Mouse (Mus musculus) MEL (cell line): ENCODE results near the gene Atrip. TPM values are rescaled to one million over a fixed set of nuclear protein-coding genes. Genes with fewer than 3 reads are reported as not detected.

Source experiments
- DNase-seq: peaks from one replicate; pipeline ENCODE4 v3.0.0; 2011; ENCODE audit warnings: low read depth, low spot score
- H3K27ac ChIP-seq: 2 replicates; pipeline ENCODE4 v1.5.1; 2012; ENCODE audit warnings: low read depth, mild to moderate bottlenecking, control low read depth, low read length, moderate library complexity; ENCODE audit not compliant: control insufficient read depth
- H3K27me3 ChIP-seq, 2 experiments: fragments of 150-350 bp in 1 of 2; sonication (generic) in 1 of 2; 2 replicates each; pipeline ENCODE4 v1.6.1; 2012; ENCODE audit warnings: low read length in 2 of 2, mild to moderate bottlenecking in 2 of 2, improper control_type of control experiment in 1 of 2, moderate library complexity in 1 of 2; ENCODE audit not compliant: insufficient read depth in 2 of 2, control insufficient read depth in 1 of 2
- H3K36me3 ChIP-seq, 2 experiments: 2 replicates each; pipeline ENCODE4 v1.6.1; 2012 to 2014; ENCODE audit warnings: low read length in 2 of 2, improper control_type of control experiment in 1 of 2, inconsistent platforms in 1 of 2, mild to moderate bottlenecking in 1 of 2; ENCODE audit not compliant: insufficient read depth in 2 of 2, control insufficient read depth in 1 of 2
- H3K4me1 ChIP-seq, 2 experiments: fragments of 150-350 bp in 1 of 2; sonication (generic) in 1 of 2; 2 replicates each; pipeline ENCODE4 v1.6.1; 2012; ENCODE audit warnings: low read length in 2 of 2, improper control_type of control experiment in 1 of 2, mild to moderate bottlenecking in 1 of 2; ENCODE audit not compliant: insufficient read depth in 2 of 2, control insufficient read depth in 1 of 2
- H3K4me3 ChIP-seq, 2 experiments: fragments of 150-350 bp in 1 of 2; sonication (generic) in 1 of 2; 2 replicates each; pipeline ENCODE4 v1.5.1; 2012; ENCODE audit warnings: low read depth in 2 of 2, low read length in 2 of 2, mild to moderate bottlenecking in 2 of 2, moderate library complexity in 2 of 2, control low read depth in 1 of 2, improper control_type of control experiment in 1 of 2; ENCODE audit not compliant: control insufficient read depth in 1 of 2, insufficient read depth in 1 of 2
- H3K79me2 ChIP-seq: 2 replicates; pipeline ENCODE4 v1.6.1; 2012; ENCODE audit warnings: mild to moderate bottlenecking, low read length, moderate library complexity; ENCODE audit not compliant: control insufficient read depth, poor library complexity, insufficient read depth
- H3K9ac ChIP-seq: 2 replicates; pipeline ENCODE4 v1.6.1; 2012; ENCODE audit warnings: low read depth, mild to moderate bottlenecking, control low read depth, low read length, moderate library complexity; ENCODE audit not compliant: control insufficient read depth, poor library complexity, severe bottlenecking
- H3K9me3 ChIP-seq: fragments of 150-350 bp; sonication (generic); replicated peaks from 2 replicates; pipeline ENCODE4 v1.6.1; 2012; ENCODE audit warnings: mild to moderate bottlenecking, low read length, improper control_type of control experiment, moderate library complexity; ENCODE audit not compliant: insufficient read depth
- CHD1 ChIP-seq: IDR thresholded peaks from 2 replicates; pipeline ENCODE4 v1.6.1; 2012; ENCODE audit warnings: low read depth, mild to moderate bottlenecking, inconsistent platforms, low read length, improper control_type of control experiment
- E2F4 ChIP-seq: IDR thresholded peaks from 2 replicates; pipeline ENCODE4 v1.6.1; 2011; ENCODE audit warnings: low read depth, low read length, improper control_type of control experiment, borderline replicate concordance
- ETS1 ChIP-seq: IDR thresholded peaks from 2 replicates; pipeline ENCODE4 v1.6.1; 2012; ENCODE audit warnings: low read depth, mild to moderate bottlenecking, inconsistent platforms, low read length, improper control_type of control experiment, moderate library complexity
- GABPA ChIP-seq: IDR thresholded peaks from 2 replicates; pipeline ENCODE4 v1.6.1; 2012; ENCODE audit warnings: low read depth, mild to moderate bottlenecking, inconsistent platforms, low read length, improper control_type of control experiment, moderate library complexity
- HCFC1 ChIP-seq: IDR thresholded peaks from 2 replicates; pipeline ENCODE4 v1.6.1; 2012; ENCODE audit warnings: low read depth, mild to moderate bottlenecking, inconsistent platforms, low read length, improper control_type of control experiment, moderate library complexity
- JUND ChIP-seq: IDR thresholded peaks from 2 replicates; pipeline ENCODE4 v1.6.1; 2011; ENCODE audit warnings: low read depth, mild to moderate bottlenecking, improper control_type of control experiment, low read length
- KAT2A ChIP-seq: conservative IDR thresholded peaks from 2 replicates; pipeline ENCODE4 v1.6.1; 2012; ENCODE audit warnings: low read depth, low read length, improper control_type of control experiment, inconsistent platforms
- MAFK ChIP-seq: IDR thresholded peaks from 2 replicates; pipeline ENCODE4 v1.6.1; 2011; ENCODE audit warnings: low read depth, mild to moderate bottlenecking, low read length, improper control_type of control experiment, borderline replicate concordance
- MYB ChIP-seq: IDR thresholded peaks from 2 replicates; pipeline ENCODE4 v1.6.1; 2011; ENCODE audit warnings: mild to moderate bottlenecking, low read depth, low read length, improper control_type of control experiment
- POLR2A ChIP-seq, 2 experiments: IDR thresholded peaks; 2 replicates each; pipeline ENCODE4 v1.6.1; 2011 to 2012; ENCODE audit warnings: low read length in 2 of 2, mild to moderate bottlenecking in 2 of 2, control low read depth in 1 of 2, improper control_type of control experiment in 1 of 2, low read depth in 1 of 2, moderate library complexity in 1 of 2; ENCODE audit not compliant: control insufficient read depth in 1 of 2, insufficient read depth in 1 of 2, poor library complexity in 1 of 2
- RAD21 ChIP-seq: IDR thresholded peaks from 2 replicates; pipeline ENCODE4 v1.6.1; 2011; ENCODE audit warnings: mild to moderate bottlenecking, low read depth, low read length, improper control_type of control experiment
- SIN3A ChIP-seq: IDR thresholded peaks from 2 replicates; pipeline ENCODE4 v1.6.1; 2012; ENCODE audit warnings: low read length, improper control_type of control experiment, inconsistent platforms
- SMC3 ChIP-seq: IDR thresholded peaks from 2 replicates; pipeline ENCODE4 v1.6.1; 2011; ENCODE audit warnings: low read depth, low read length, improper control_type of control experiment
- TBP ChIP-seq: IDR thresholded peaks from 2 replicates; pipeline ENCODE4 v1.8.0; 2011; ENCODE audit warnings: low read depth, low read length, improper control_type of control experiment
- TCF12 ChIP-seq: IDR thresholded peaks from 2 replicates; pipeline ENCODE4 v1.6.1; 2014; ENCODE audit warnings: low read depth, mild to moderate bottlenecking, inconsistent platforms, low read length, improper control_type of control experiment, moderate library complexity
- UBTF ChIP-seq: IDR thresholded peaks from 2 replicates; pipeline ENCODE4 v1.6.1; 2012; ENCODE audit warnings: low read depth, mild to moderate bottlenecking, inconsistent platforms, low read length, improper control_type of control experiment, moderate library complexity, borderline replicate concordance; ENCODE audit not compliant: insufficient read depth
- ZKSCAN1 ChIP-seq: IDR thresholded peaks from 2 replicates; pipeline ENCODE4 v1.6.1; 2012; ENCODE audit warnings: low read depth, mild to moderate bottlenecking, inconsistent platforms, low read length, improper control_type of control experiment, moderate library complexity
- ZMIZ1 ChIP-seq: IDR thresholded peaks from 2 replicates; pipeline ENCODE4 v1.6.1; 2012; ENCODE audit warnings: low read depth, mild to moderate bottlenecking, inconsistent platforms, low read length, improper control_type of control experiment, moderate library complexity
- polyA plus RNA-seq, 2 experiments: library from polyadenylated mRNA; stranded (reverse) in 1 of 2; unstranded in 1 of 2; fragments of >175 nt in 1 of 2; fragments of >200 nt in 1 of 2; gene quantifications; 2 replicates each; pipeline versions ENCODE4 v1.2.1 to v1.2.4; 2012; ENCODE audit warnings: low replicate concordance in 2 of 2, low read depth in 1 of 2; ENCODE audit not compliant: insufficient read length in 2 of 2, insufficient read depth in 1 of 2, missing spikeins in 1 of 2
- total RNA-seq: library from RNA; depleted of rRNA; stranded (reverse); fragments of 300-350 nt; gene quantifications from 2 replicates; pipeline ENCODE4 v1.2.3, GENCODE M21; 2012

Gene Atrip
- total and polyA plus RNA-seq, 3 experiments, result 18.4 to 35.3 TPM; not detected in 1

DNA sequence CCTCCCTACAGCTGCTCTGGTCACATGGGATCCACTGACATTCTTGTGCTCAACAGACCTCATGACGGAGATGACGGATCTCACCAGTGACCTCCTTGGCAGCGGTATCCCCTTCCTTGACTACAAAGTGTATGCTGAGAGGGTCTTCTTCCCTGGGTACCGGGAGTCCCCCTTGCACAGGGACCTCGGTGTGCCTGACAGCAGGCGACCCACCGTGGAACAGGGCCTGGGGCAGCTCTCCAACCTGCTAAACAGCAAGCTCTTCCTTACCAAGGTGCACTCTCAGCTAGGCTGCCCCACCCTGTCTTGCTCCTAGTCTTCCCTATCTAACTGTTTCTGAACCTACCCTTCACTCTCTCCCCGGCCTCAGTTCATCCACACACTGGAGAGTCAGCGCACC lies 37.7 kb upstream of the Atrip start:
- Histone ChIP-seq H3K36me3 (no peaks in the 10 kb centered on the region), H3K27ac (no peak overlapping the region), H3K4me3 (no peak overlapping the region), H3K79me2 (no peaks in the 10 kb centered on the region), H3K9me3 (no peaks in the 10 kb centered on the region), H3K9ac (no peak overlapping the region), H3K27me3 (no peaks in the 10 kb centered on the region; a peak in 1 of 4 replicates), H3K4me1 (no peaks in the 10 kb centered on the region)
- no peak for DNase-seq
- TF ChIP-seq E2F4, result no peak
- no peak for TF ChIP-seq MYB
- TF ChIP-seq ZKSCAN1, result no peak
- no peak for TF ChIP-seq TBP
- no peak for TF ChIP-seq ZMIZ1
- TF ChIP-seq MAFK, result no peak
- TF ChIP-seq JUND, result no peak
- TF ChIP-seq SIN3A, result no peak
- TF ChIP-seq ETS1, result no peak
- TF ChIP-seq RAD21, result no peak
- no peak for TF ChIP-seq HCFC1
- TF ChIP-seq POLR2A (IDR thresholded peaks at IDR 0.05; ENCODE audit: control insufficient read depth in 1 of 2, insufficient read depth in 1 of 2, low read depth in 1 of 2, low read length in 2 of 2, poor library complexity in 1 of 2), result no peak
- TF ChIP-seq KAT2A, result no peak
- no peak for TF ChIP-seq GABPA
- TF ChIP-seq CHD1, result no peak

GRCm38 (mm10) chr9:109111101-109111500 lies 37.2 kb upstream of the Atrip start:
- H3K4me1 ChIP-seq, result no peaks in the 10 kb centered on the region
- H3K27ac ChIP-seq, result no peak overlapping the region
- TF ChIP-seq MYB, result no peak
- TF ChIP-seq GABPA, result no peak
- TF ChIP-seq TCF12, result no peak
- TF ChIP-seq E2F4, result no peak
- TF ChIP-seq SMC3, result no peak
- no peak for TF ChIP-seq UBTF
- TF ChIP-seq RAD21, result no peak
- no peaks in the 10 kb centered on the region for H3K9me3 ChIP-seq
- no peaks in the 10 kb centered on the region for H3K36me3 ChIP-seq
- no peak overlapping the region for H3K9ac ChIP-seq
- no peaks in the 10 kb centered on the region; a peak in 1 of 4 replicates for H3K27me3 ChIP-seq
- no peaks in the 10 kb centered on the region for H3K79me2 ChIP-seq
- no peak overlapping the region for H3K4me3 ChIP-seq
- no peak for DNase-seq
